Mouse (Mus musculus) erythroblast, adult 5-6 weeks (primary cell): ENCODE measurements around the gene Gm5150. TPM values are rescaled to one million over a fixed set of nuclear protein-coding genes. Genes with fewer than 3 reads are reported as not detected.
"Not testable (repeated sequence)": the region's sequence is repeated elsewhere in the genome, so short reads cannot be mapped to it uniquely, and the experiment has no call there.

Experiments used
- ATAC-seq: replicated peaks from 2 replicates; pipeline ENCODE4 v1.8.0; 2016; ENCODE audit warnings: moderate number of reproducible peaks, mild to moderate bottlenecking, moderate TSS enrichment, inconsistent platforms; ENCODE audit not compliant: poor library complexity, low FRiP score, severe bottlenecking
- total RNA-seq, 2 experiments: library from RNA; stranded (forward) in 1 of 2; stranded (reverse) in 1 of 2; fragments of 150-400 nt in 1 of 2; fragments of 200-764, 138-1000 nt in 1 of 2; gene quantifications; 2 replicates each; pipeline versions ENCODE4 v1.2.3 to v1.2.4; 2015 to 2017; ENCODE audit warnings: low replicate concordance in 2 of 2

Gene Gm5150
- total RNA-seq (2015; ENCODE audit: low replicate concordance) (4.6 and 7.3 TPM in 2 replicates), total RNA-seq (2017; ENCODE audit: low replicate concordance) (1.6 and 3.6 TPM in 2 replicates)

DNA sequence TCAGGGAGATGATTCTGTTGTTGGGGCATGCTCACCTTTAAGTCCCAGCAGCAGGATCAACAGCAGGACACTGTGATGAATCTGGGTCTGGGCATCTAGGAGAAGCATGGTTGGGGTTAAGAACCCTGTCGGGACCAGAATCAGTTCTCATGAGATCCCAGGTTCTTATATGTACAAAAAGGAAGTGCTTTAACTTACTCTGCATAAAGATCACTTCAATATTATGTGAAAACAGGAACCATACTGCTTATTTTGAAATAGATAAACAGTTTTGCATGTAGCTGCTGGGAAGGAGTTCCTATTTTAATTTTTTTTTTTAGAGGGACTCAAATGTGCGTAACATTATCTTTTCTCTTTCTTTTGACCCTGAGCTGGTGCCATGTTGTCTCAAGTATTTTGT, at the start of gene Gm5150:
Gene Gm5150 (minus strand): TSS at position 223 of the 400 bp plus-strand sequence.
- no peak for ATAC-seq

- not testable (repeated sequence) for ATAC-seq
Observed at GRCm38 (mm10) chr3:16051736-16052135, 45.5 kb upstream of the Gm5150 start.

DNA sequence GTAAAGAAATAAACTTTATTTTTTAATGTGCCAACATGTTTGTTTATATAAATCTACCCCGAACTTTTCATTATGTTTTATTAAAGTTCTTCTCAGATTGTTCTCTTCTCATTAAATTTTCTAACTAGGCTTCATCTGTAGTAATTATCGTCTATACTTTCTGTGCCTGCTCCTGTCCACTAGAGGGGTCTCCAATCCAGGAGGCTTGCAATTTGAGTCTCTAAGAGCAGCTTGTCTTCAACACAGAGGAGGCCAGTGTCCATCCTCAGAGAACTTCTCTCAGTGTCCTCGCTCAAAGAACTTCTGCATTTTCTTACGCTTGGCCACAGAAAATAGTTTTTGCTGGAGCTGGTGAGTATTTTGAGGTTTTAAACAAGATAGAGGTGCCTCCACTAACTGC, 41.1 kb upstream of the Gm5150 start:
- no peak for ATAC-seq

GRCm38 (mm10) chr3:16043315-16043714, 37.1 kb upstream of the Gm5150 start:
- no peak for ATAC-seq

GRCm38 (mm10) chr3:16024988-16025387, 18.8 kb upstream of the Gm5150 start:
- not testable (repeated sequence) for ATAC-seq

- ATAC-seq, result no peak
Observed at GRCm38 (mm10) chr3:16022214-16022613, 16.0 kb upstream of the Gm5150 start.

DNA sequence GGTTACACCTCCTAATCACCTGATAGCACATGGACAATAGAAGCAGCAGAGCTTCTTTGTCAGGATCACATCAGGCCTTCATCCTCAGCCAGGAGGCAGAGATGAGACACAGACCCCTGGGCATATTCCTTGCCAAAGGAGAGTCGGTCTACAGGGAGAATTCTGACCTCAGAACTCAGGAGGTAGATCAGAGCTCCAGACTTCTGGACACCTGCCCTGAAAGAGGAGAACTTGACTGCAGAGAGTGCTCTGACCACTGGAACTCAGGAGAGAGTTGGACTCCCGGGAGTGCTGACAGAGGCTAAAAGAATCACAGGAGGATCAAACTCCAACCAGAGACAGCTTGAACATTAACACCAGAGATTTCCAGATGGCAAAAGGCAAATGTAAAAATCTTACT, 8.2 kb upstream of the Gm5150 start:
- ATAC-seq, result not testable (repeated sequence)

- ATAC-seq, result no peak
Observed at GRCm38 (mm10) chr3:16007827-16008226, 1.6 kb upstream of the Gm5150 start.

GRCm38 (mm10) chr3:16003890-16004633, 2.2 kb downstream of the Gm5150 start:
- ATAC-seq, result no peak

DNA sequence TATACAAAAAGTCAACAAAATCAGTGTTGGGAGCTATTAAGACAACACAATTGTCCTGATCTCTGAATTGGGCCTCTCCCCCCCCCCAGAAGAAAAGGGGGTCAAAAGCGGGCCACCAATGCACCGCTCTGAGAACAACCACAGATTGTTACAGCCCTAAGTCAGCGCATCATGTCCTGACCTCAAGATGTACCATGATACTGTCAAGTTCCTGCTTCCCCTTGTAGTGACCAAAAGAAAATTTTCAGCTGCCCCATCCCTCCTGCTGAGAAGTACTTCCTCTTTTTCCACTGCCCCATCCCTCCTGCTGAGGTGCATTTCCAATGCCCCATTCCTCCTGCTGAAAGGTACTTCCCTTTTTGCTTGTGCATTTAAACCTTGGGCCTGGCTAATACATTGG, 6.8 kb downstream of the Gm5150 start:
- ATAC-seq, result not testable (repeated sequence)

DNA sequence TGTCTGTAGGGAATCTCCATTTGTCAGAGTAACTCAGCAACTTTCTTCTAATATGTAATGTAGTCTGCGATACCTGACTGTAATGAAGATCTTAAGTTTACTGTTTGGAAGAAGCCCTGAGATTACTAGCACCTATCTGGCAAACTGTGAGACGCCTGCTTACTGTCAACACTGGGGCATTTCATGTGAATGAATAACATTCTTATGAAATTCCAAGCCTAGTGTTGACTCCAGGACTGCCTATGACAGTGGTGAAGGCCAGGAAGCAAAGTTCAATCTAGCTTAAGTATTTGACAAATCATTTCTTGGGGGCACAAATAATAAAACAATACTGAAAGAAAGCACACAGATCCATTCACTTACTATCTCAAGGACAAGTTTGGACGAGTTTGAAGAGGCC, 24.0 kb downstream of the Gm5150 start:
- no peak for ATAC-seq

DNA sequence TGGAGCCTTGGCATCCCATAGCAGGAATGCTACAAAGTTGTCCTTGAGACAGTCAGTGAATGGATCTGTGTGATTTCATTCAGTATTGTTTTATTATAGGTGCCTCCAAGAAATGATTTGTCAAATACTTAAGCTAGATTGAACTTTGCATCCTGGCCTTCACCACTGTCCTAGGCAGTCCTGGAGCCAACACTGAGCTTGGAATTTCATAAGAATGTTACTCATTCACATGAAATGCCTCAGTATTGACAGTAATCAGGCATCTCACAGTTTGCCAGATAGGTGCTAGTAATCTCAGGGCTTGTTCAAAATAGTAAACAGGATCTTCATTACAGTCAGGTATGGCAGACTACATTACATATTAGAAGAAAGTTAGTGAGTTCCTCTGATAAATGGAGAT, 49.3 kb downstream of the Gm5150 start:
- no peak for ATAC-seq

Other genes with a start within 250 kb of the Gm5150 start
- 10.9 and 24.2 TPM in 2 replicates for gene Sirpb1c, start 157.9 kb downstream of the Gm5150 start, total RNA-seq (2015; ENCODE audit: low replicate concordance)
- 4.9 and 9.0 TPM in 2 replicates for gene Sirpb1c, start 157.9 kb downstream of the Gm5150 start, total RNA-seq (2017; ENCODE audit: low replicate concordance)